Mouse (Mus musculus) gastrocnemius, postnatal 25 days (tissue): ENCODE measurements around the gene Uox. TPM values are rescaled to one million over a fixed set of nuclear protein-coding genes. Genes with fewer than 3 reads are reported as not detected.

Experiments
- DNase-seq: peaks from one replicate; pipeline ENCODE4 v3.0.0; 2022
- total RNA-seq, 2 experiments: library from RNA; stranded (reverse); gene quantifications; 1 replicate in 1 of 2; 2 replicates in 1 of 2; pipeline ENCODE4 v1.2.3; 2021

Gene Uox
- total RNA-seq, 2 experiments from 2014 or later, result not detected

- DNase-seq, result no peak
Observed at GRCm38 (mm10) chr3:146583908-146584307, 13.7 kb downstream of the Uox start.

DNA sequence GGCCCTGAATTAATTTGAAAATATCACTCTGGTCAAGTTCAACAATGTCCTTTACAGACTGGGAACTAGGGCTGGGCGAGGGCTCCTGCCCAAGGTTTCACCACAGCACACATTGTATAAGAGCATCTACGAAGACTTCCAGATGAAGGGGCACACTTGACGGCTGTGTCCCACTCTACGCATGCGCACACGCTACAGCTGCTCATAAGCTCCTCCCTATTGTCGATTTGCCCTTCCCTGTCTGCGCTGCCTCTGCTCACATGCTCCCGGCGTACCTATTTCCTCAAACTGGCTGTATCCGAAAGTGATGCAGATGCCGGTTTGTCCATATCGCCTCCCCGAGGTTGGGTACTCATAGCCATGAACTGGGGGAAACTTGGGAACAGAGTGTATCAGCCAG is 16.4 kb downstream of the Uox start:
- no peak for DNase-seq

DNA sequence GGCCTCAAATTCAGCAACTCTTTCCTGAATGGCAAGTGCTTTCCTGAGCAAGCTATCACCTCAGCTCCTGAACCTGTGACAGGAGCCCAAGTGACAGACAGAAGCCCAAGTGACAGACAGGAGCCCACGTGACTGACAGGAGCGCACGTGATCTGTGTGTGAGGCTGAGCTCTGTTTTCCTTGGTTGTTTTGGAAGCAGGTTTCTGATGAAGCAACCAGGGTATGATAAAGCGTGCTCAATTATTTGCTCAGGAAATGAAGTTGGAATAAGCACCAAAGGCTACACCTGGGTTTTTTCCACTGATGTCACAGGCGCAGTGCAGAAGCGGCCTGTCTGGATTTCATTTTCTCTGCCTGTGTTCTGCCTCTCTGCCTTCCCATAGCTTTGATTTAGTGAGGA is 19.3 kb downstream of the Uox start:
- no peak for DNase-seq

DNA sequence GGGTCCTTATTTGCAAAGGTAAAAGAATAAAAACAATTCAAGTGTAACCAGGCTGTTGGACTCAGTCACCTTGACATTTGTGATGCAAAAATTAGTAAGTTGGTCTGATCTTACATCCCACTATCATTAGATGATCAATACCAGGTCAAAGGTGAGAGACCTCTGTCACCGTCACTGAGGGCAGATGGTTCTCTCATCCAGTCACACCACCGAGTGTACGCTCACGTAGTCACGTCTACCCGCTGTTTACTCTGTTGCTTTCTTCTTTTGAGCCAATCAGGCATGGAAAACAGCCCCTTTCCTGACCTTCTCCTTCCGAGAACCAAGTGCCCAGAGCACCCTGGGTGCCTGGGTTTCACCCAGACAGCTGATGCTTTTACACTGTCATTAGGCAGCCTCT is 20.9 kb downstream of the Uox start:
- no peak for DNase-seq

- no peak for DNase-seq
Observed at GRCm38 (mm10) chr3:146591601-146592000, 21.4 kb downstream of the Uox start.

DNA sequence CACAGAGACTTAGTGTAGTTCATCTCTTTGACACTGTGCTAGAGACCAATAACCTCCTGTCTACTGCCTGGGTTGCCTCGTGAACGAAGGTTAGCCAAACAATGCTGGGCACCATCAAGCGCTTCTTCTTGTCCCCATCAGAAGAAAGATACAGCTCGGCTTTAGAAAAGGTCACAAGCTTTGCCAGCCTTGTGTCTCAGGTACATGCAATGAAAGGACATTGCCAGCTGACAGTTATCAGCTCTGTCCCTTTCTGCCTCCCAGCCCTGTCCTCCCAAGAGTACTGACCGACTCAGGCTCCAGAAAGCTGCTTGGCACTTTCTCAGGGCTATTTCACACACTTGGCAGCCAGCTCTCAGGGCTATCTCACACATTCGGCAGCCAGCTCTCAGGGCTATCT is 25.2 kb downstream of the Uox start:
- no peak for DNase-seq

- DNase-seq, result no peak
Observed at GRCm38 (mm10) chr3:146596387-146596786, 26.2 kb downstream of the Uox start.

- no peak for DNase-seq
Observed at GRCm38 (mm10) chr3:146596864-146597263, 26.6 kb downstream of the Uox start.

GRCm38 (mm10) chr3:146598411-146598810 is 28.2 kb downstream of the Uox start:
- no peak for DNase-seq

- DNase-seq, result no peak
Observed at GRCm38 (mm10) chr3:146599198-146599900, 29.1 kb downstream of the Uox start.

DNA sequence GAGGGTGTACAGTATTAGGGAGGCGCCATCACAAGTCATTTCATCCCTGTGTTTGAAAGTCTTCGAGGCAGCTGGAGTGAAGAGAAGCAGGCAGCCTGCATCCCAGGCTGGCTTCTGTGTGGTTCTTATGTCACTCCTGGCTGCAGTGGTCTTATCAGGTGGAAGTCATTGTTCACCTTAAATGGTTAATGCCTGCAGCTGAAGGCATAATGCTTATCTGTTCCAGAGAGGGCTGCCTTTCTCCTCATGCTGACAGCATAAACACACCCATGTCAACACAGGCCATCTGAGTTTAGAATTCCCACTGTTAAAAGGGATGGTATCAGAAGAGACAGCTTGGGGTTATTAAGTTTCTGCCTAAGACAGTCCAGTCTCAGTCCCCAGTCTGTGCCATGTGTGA is 31.0 kb downstream of the Uox start:
- no peak for DNase-seq

DNA sequence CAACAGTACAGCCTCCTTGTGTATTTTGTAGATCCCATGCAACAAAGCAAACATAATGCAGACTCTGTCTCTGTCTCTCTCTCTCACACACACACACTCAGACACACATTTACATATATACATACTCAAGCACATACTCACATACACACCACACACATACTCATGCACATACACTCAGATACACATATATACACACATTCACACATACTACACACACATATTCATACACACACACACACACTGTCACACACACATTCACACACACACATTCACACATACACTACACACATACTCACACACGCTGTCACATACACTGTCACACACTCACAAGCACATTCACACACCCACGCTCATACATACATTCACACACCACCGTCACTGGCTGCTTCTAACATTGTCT is 32.3 kb downstream of the Uox start:
- no peak for DNase-seq

DNA sequence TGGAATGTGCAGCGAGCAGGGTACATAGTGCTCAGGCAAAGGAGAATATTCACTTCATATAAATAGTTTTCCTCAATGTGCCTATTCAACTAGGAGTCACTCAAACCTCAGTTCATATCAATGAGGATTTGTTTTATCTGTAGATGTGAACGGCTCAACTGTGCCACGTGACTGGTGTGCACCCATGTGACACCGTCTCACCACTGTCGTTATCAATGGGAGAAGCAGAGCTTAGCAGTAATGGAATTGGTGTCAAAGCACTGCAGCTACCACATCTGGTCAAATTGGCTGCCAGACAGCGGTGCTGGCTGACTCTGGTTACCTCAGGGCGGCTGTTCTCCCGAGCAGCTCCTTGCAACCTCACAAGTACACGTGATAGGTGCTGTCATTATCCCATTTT is 34.4 kb downstream of the Uox start:
- no peak for DNase-seq

DNA sequence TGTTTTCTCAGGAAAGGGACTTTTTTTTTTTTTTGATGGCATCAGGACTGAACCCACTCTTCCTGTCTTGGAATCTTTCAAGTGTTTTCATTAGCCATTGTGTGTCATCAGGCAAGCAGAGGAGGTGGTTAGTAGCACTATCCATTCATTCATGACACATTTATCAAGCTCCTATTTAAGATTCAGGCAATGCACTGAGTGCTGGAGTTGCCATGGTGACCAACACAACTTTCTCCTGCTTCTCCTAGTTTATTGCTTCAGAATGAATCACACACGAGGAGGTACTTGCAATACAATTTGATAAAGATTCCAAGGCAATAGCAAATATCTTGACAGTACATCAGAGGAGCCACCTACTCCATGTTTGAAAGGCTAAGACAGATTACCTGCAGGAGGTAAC is 37.1 kb downstream of the Uox start:
- DNase-seq, result no peak

- DNase-seq, result no peak
Observed at GRCm38 (mm10) chr3:146610322-146610721, 40.1 kb downstream of the Uox start.

DNA sequence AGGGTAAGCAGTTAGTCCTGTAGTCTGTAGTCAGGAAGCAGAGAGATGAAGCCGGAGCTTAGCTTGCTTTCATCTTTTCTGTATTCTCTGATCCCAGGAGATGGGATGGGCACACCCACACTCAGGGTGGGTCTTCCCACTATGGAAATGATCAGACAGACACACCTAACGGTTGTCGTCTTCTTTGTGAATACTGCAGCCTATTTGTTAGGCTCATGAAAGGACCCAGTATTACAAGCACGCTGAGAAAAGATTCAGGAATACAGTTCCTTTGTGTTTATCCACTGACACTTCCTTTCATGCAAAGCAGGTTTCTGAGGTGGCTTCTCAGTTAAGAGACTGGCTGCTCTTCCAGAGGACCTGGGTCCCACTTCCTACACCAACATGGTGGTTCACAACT is 41.0 kb downstream of the Uox start:
- DNase-seq, result no peak

DNA sequence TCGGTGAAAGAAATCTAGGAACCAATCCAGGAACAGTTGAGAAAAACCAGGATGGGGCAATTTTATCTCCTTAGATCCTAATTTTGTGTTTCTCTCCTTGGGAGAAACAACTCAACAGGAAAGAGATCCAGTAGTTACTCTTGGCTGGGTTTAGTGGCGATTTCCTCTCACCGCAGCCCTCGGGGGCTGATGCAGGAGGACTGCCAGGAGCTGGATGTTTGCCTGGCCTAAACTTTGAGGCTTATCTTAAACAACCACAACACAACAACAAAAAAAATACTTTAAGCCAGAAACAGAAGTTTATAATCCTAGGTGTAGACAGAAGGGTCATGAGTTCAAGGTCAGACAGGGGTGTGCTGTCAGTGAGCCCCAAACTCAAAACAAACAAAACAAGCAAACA is 41.6 kb downstream of the Uox start:
- DNase-seq, result no peak

GRCm38 (mm10) chr3:146615496-146615895 is 45.3 kb downstream of the Uox start, which contains the start of gene Dnase2b:
Dnase2b (minus strand) TSS chr3:146615596.
- DNase-seq, result no peak

DNA sequence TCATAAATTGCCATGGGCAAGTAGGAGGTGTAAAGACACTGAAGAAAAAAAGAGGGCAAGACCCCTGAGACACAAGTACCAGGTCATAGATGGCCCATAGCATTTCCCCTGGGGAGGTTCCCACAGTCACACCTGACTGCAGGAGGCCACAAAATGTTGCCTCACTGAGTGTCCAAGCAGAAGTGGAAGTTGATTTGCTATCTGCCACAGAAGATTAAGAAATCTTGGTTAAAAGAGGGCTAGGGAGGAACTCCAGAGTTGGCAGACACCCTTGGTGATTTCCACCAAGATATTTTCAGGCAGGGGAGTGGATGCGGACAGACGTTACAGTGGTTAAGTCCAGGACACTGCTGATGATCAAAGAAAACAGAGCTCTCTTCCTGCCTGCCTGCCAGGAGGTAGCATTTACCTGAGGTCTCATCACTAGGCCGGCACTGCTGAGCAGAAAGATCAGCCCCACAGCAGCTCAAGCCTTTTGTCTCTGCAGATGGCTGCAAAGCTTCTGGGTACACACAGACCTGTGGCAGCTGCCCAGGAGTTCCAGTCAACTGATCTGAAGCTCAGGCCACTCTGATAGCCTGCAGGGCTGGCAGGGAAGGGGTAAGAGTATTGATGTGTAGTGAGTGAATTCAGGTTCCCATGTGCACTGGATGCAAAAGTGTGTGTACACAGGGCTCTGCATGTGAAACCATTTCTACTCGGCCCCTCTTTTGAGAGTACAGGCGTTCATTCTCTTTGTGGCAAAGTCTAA is 46.5 kb downstream of the Uox start:
- no peak for DNase-seq

DNA sequence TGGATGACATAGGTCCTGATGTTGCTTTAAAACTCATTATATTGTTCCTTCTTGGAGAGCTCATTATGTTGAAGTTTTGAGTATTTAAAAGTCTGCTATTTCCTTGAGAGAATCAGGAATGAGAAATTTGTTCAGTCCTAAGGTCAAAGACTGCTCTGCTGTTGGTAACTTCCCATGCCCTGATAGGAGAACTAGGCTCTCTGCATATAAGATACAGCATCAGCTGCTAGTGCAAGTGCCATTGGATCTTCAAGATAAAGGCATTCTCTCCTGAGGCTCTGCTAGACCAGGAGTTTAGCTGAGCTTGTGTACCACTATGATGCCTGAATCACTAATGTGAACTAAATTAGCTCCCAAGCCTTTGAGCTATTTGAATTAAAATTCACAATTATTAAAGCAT is 47.7 kb downstream of the Uox start:
- DNase-seq, result no peak

DNA sequence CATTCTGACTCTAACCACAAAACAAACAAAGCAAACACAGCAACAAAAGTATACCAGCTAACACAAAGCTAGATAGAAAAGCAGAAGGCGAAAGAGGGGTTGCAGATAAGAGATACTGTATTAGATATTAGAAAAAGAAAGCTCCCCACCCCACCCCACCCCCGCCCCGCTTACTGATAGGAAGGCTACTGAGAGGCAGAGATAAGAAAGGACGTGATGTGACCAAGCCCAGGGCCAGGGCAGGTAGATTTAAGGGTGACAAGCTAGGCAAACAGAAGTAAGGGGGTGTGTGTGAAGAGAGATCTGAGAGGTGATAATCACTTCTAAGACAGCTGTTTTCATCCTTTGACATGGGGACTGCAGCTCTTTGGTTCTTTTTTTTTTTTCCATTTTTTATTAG is 48.1 kb downstream of the Uox start:
- no peak for DNase-seq

DNA sequence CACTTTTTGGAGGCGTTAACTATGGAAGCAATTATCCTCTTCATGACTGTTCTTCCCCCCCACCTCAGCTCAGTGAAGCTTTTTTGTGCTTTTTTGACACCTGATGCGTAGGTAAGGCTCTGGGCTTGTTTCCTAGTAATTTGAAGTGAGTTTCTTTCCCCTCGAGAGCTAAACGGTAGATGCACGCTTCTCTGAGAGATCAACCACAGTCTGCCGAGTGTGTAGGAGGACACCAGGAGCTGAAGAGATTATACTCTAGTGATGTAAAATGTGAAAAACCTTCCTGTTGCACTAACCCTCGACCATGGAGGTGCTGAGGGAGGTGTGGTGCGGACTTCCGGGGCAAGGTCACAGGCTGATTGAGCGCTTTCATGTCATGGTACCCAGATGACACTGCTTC is 49.9 kb downstream of the Uox start:
- DNase-seq, result no peak

DNA sequence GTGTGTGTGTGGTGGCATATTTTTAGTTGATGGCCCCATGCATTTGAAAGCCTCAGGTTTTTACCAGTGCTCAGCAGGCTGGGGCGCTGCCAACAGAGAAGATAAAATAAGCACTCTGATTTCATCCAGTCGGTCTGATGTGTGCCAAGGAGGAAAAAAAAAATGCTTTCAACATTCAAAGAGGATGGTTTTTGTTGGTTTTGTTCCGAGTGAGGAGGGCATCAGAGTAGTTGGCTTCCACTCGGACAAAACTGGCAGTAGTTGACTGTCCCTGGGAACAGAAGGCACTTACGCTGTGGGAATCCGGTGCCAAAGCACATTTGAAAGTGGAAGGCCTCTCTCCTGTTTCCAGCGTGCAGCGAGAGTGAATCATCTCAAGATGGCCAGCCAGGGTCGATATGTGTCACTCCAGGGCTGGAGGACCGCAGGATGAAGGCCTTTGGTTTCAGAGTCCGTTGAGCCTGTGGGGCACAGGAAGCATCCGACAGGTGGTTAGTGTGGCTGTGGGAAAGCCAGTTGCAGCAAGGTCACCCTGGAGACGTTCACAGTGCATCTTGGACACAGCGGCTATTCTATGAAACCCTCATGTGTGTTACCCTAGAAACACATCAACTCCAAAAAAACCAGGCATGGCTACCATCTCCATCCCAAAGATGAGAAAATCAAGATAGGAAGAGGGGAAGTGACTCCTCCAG is 50.5 kb downstream of the Uox start:
- no peak for DNase-seq
